Mouse (Mus musculus) intestine, embryonic 14.5 days (tissue): Measurements from ENCODE around the gene Rasef. TPM values are rescaled to one million over a fixed set of nuclear protein-coding genes. Genes with fewer than 3 reads are reported as not detected.
"Not testable (repeated sequence)": the region's sequence is repeated elsewhere in the genome, so short reads cannot be mapped to it uniquely, and the experiment has no call there.

ENCODE experiments used
- ATAC-seq: fragments of 200-750 bp; cut with Nextera tagmentation; replicated peaks from 2 replicates; pipeline ENCODE4 v1.8.0; 2017; ENCODE audit warnings: low read depth, moderate number of reproducible peaks, moderate TSS enrichment, moderate library complexity; ENCODE audit not compliant: low FRiP score, low TSS enrichment
- DNase-seq: peaks from one replicate; pipeline ENCODE4 v3.0.0-alpha.2; 2018; ENCODE audit warnings: low spot score
- H3K27ac ChIP-seq: fragments of 300-500 bp; sonication (generic); 2 replicates; pipeline ENCODE4 v1.5.1; 2014; ENCODE audit warnings: low read depth, mild to moderate bottlenecking, control low read depth
- H3K27me3 ChIP-seq: fragments of 300-500 bp; sonication (generic); replicated peaks from 2 replicates; pipeline ENCODE4 v1.6.1; 2014; ENCODE audit warnings: low read length, control low read depth; ENCODE audit not compliant: control insufficient read depth, insufficient read depth
- H3K36me3 ChIP-seq: fragments of 300-500 bp; sonication (generic); 2 replicates; pipeline ENCODE4 v1.6.1; 2014; ENCODE audit warnings: low read length, control low read depth; ENCODE audit not compliant: control insufficient read depth, insufficient read depth
- H3K4me1 ChIP-seq: fragments of 300-500 bp; sonication (generic); replicated peaks from 2 replicates; pipeline ENCODE4 v1.6.1; 2014; ENCODE audit warnings: low read length, control low read depth, mixed read lengths; ENCODE audit not compliant: control insufficient read depth, insufficient read depth
- H3K4me2 ChIP-seq: fragments of 300-500 bp; sonication (generic); 2 replicates; pipeline ENCODE4 v1.6.1; 2014; ENCODE audit warnings: low read length
- H3K4me3 ChIP-seq: fragments of 300-500 bp; sonication (generic); 2 replicates; pipeline ENCODE4 v1.5.1; 2014; ENCODE audit warnings: low read depth, low read length, control low read depth, mixed read lengths
- H3K9ac ChIP-seq: fragments of 300-500 bp; sonication (generic); 2 replicates; pipeline ENCODE4 v1.6.1; 2014; ENCODE audit warnings: mild to moderate bottlenecking, low read length
- H3K9me3 ChIP-seq: fragments of 300-500 bp; sonication (generic); 2 replicates; pipeline ENCODE4 v1.6.1; 2016; ENCODE audit warnings: low read length, control low read depth; ENCODE audit not compliant: control insufficient read depth
- WGBS: fragments of 180-500 bp; shearing (Covaris S2); extraction: QIAGEN DNeasy Blood & Tissue Kit; methylation state at CpG from one replicate; pipeline ENCODE4 v1.1.7; 2014; 5-methylcytosine and 5-hydroxymethylcytosine counted together
- polyA plus RNA-seq: library from polyadenylated mRNA; unstranded; fragments of >200 nt; fragmentation: Nextera tagmentation; extraction: Ambion mirVana; gene quantifications from 2 replicates; pipeline ENCODE4 v1.2.1, GENCODE M21; 2014

Gene Rasef
- polyA plus RNA-seq, 1 experiment from 2014 or later: 7.7 TPM

DNA sequence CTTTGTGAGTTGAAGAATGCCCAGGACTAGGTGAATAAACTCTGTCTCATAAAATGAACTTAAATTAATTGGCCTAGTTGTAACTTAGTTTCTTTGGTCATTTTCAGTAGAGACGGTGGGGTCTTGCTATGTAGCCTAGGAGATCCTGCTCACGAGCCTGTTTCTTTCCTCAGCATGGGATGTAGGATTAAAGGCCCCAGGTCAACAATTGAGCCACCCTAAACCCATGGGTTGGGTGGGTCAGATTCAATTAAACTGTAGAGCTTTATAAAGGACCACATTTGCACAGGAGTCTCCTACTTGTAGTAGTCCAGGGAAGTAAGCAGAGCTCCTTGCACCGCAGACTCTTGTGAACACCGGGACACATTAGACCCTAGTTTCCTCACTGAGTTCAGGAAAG, 122.7 kb downstream of the Rasef start, which contains the start of gene Gm11239:
Gene Gm11239, plus strand, starts transcription at position 301 of the 400 bp plus-strand sequence.
- not testable (repeated sequence) for H3K4me3 ChIP-seq, H3K27ac ChIP-seq, H3K36me3 ChIP-seq, DNase-seq, H3K4me1 ChIP-seq, H3K9ac ChIP-seq, H3K4me2 ChIP-seq, ATAC-seq, H3K9me3 ChIP-seq, H3K27me3 ChIP-seq
- WGBS: no CpG with 5 or more reads among the region's 4 CpGs

Other genes with a start within 250 kb of the Rasef start
- gene Gm11238, start 183.1 kb downstream of the Rasef start, polyA plus RNA-seq: not detected in 2 replicates
- gene Gm11237, start 168.0 kb downstream of the Rasef start, polyA plus RNA-seq: not detected in 2 replicates
- gene Gm11236, start 152.9 kb downstream of the Rasef start, polyA plus RNA-seq: not detected in 2 replicates
- not detected in 2 replicates for gene Gm11239, start 122.6 kb downstream of the Rasef start, polyA plus RNA-seq
- gene Gm428, start 107.5 kb downstream of the Rasef start, polyA plus RNA-seq: not detected in 2 replicates
- not detected in 2 replicates for gene Gm11758, start 85.3 kb upstream of the Rasef start, polyA plus RNA-seq
- gene Gm11757, start 100.1 kb upstream of the Rasef start, polyA plus RNA-seq: not detected in 2 replicates
- gene Gm13871, start 115.0 kb upstream of the Rasef start, polyA plus RNA-seq: not detected in 2 replicates
- gene Gm11756, start 129.8 kb upstream of the Rasef start, polyA plus RNA-seq: not detected in 2 replicates
- not detected in 2 replicates for gene 2310002L09Rik, start 159.9 kb upstream of the Rasef start, polyA plus RNA-seq
- 0.50 and 0.87 TPM in 2 replicates for gene Frmd3, start 222.4 kb upstream of the Rasef start, polyA plus RNA-seq